Mouse (Mus musculus) neural tube, postnatal 0 days (tissue): ENCODE measurements around the gene Camk1g. TPM values are rescaled to one million over a fixed set of nuclear protein-coding genes. Genes with fewer than 3 reads are reported as not detected.

ENCODE experiments used
- polyA plus RNA-seq: library from polyadenylated mRNA; unstranded; fragments of >200 nt; fragmentation: Nextera tagmentation; extraction: Ambion mirVana; gene quantifications from 2 replicates; pipeline ENCODE4 v1.2.1, GENCODE M21; 2015

The Camk1g gene
- 43.3 and 49.5 TPM in 2 replicates for polyA plus RNA-seq

GRCm38 (mm10) chr1:193370096-193370495, at the start of gene Camk1g:
TSS of gene Camk1g (minus strand) at chr1:193370298.

Other genes with a start within 250 kb of the Camk1g start
- gene Diexf, start 240.0 kb downstream of the Camk1g start, polyA plus RNA-seq = 3.4 and 6.2 TPM in 2 replicates
- gene Irf6, start 217.2 kb downstream of the Camk1g start, polyA plus RNA-seq = 0.64 and 0.65 TPM in 2 replicates
- gene A130010J15Rik, start 202.3 kb downstream of the Camk1g start, polyA plus RNA-seq = 8.3 and 8.4 TPM in 2 replicates
- 1.9 and 2.5 TPM in 2 replicates for gene Traf3ip3, start 168.6 kb downstream of the Camk1g start, polyA plus RNA-seq
- 0.18 and 0.29 TPM in 2 replicates for gene Lamb3, start 162.6 kb downstream of the Camk1g start, polyA plus RNA-seq
- gene Hsd11b1, start 106.2 kb downstream of the Camk1g start, polyA plus RNA-seq = 1.2 and 1.5 TPM in 2 replicates
- 13.9 and 16.1 TPM in 2 replicates for gene G0s2, start 97.1 kb downstream of the Camk1g start, polyA plus RNA-seq